Mouse (Mus musculus) embryonic fibroblast, embryonic 13.5 days (primary cell): ENCODE measurements around the gene Zfp277. TPM values are rescaled to one million over a fixed set of nuclear protein-coding genes. Genes with fewer than 3 reads are reported as not detected.

Experiments
- H3K27ac ChIP-seq: 2 replicates; pipeline ENCODE4 v1.5.1; 2012; ENCODE audit warnings: low read length, control low read depth, inconsistent platforms; ENCODE audit not compliant: insufficient read depth
- H3K4me1 ChIP-seq: 2 replicates; pipeline ENCODE4 v1.6.1; 2011; ENCODE audit warnings: low read length; ENCODE audit not compliant: control insufficient read depth, insufficient read depth
- H3K4me3 ChIP-seq: 2 replicates; pipeline ENCODE4 v1.5.1; 2011; ENCODE audit warnings: mild to moderate bottlenecking, control low read depth, low read length; ENCODE audit not compliant: insufficient read depth
- CTCF ChIP-seq: IDR thresholded peaks from 2 replicates; pipeline ENCODE4 v1.5.1; 2011; ENCODE audit warnings: mild to moderate bottlenecking, control low read depth, low read length, moderate library complexity, borderline replicate concordance; ENCODE audit not compliant: insufficient read depth
- POLR2A ChIP-seq: IDR thresholded peaks from 2 replicates; pipeline ENCODE4 v1.6.1; 2011; ENCODE audit warnings: low read depth, mild to moderate bottlenecking, control low read depth, low read length, moderate library complexity
- polyA plus RNA-seq: library from polyadenylated mRNA; stranded (reverse); fragments of >200 nt; gene quantifications from 2 replicates; pipeline ENCODE4 v1.2.4, GENCODE M21; 2011; ENCODE audit warnings: low read depth; ENCODE audit not compliant: missing spikeins, insufficient read length

Gene Zfp277
- polyA plus RNA-seq: 15.4 and 22.6 TPM in 2 replicates

GRCm38 (mm10) chr12:40445648-40446449 is at the start of gene Zfp277, which contains the start of gene Dock4:
Gene Zfp277, minus strand, starts transcription at chr12:40445902.
Gene Dock4, plus strand, starts transcription at chr12:40445952.
- Histone ChIP-seq H3K4me1 (no peaks in the 10 kb centered on the region; the same call in 1 of the 2 replicates), H3K27ac (peak within 1 kb of the TSS; percentile 18; the same call in 1 of the 2 replicates)
- TF ChIP-seq POLR2A: peak; percentile 66
- TF ChIP-seq CTCF: no peak

GRCm38 (mm10) chr12:40486047-40486837 is 40.5 kb upstream of the Zfp277 start:
- TF ChIP-seq CTCF (no peak), POLR2A (no peak)
- Histone ChIP-seq H3K27ac (no peak overlapping the region), H3K4me3 (no peak overlapping the region), H3K4me1 (peaks cover 2% of the 10 kb centered on the region; the same call in 1 of the 2 replicates)

More at GRCm38 (mm10) chr12:40445648-40446449, at the start of gene Zfp277, which contains the start of gene Dock4:
- peak within 1 kb of the TSS; percentile 88 for H3K4me3 ChIP-seq

- Histone ChIP-seq H3K4me3 (no peak overlapping the region), H3K27ac (no peak overlapping the region), H3K4me1 (peaks cover 4% of the 10 kb centered on the region; the same call in 1 of the 2 replicates)
- TF ChIP-seq POLR2A: no peak
- TF ChIP-seq CTCF: no peak
Measured at GRCm38 (mm10) chr12:40485210-40485609, 39.5 kb upstream of the Zfp277 start.

- no peak overlapping the region for H3K4me3 ChIP-seq
- peaks cover 4% of the 10 kb centered on the region; the same call in 1 of the 2 replicates for H3K4me1 ChIP-seq
- H3K27ac ChIP-seq: no peak overlapping the region
- TF ChIP-seq CTCF (no peak), POLR2A (no peak)
Measured at GRCm38 (mm10) chr12:40484224-40484623, 38.5 kb upstream of the Zfp277 start.

GRCm38 (mm10) chr12:40477621-40478452 is 32.1 kb upstream of the Zfp277 start:
- H3K27ac ChIP-seq: no peak overlapping the region
- TF ChIP-seq CTCF: no peak
- TF ChIP-seq POLR2A: no peak
- H3K4me3 ChIP-seq: no peak overlapping the region
- H3K4me1 ChIP-seq: peaks cover 8% of the 10 kb centered on the region

- TF ChIP-seq POLR2A (no peak), CTCF (no peak)
- peaks cover 17% of the 10 kb centered on the region for H3K4me1 ChIP-seq
- no peak overlapping the region for H3K27ac ChIP-seq
- no peak overlapping the region for H3K4me3 ChIP-seq
Measured at GRCm38 (mm10) chr12:40473709-40474108, 28.0 kb upstream of the Zfp277 start.

- Histone ChIP-seq H3K4me1 (peaks cover 17% of the 10 kb centered on the region), H3K4me3 (no peak overlapping the region), H3K27ac (no peak overlapping the region)
- TF ChIP-seq CTCF (no peak), POLR2A (no peak)
Measured at GRCm38 (mm10) chr12:40471649-40472399, 26.1 kb upstream of the Zfp277 start.

- Histone ChIP-seq H3K4me3 (no peak overlapping the region), H3K4me1 (peaks cover 17% of the 10 kb centered on the region), H3K27ac (no peak overlapping the region)
- no peak for TF ChIP-seq POLR2A
- TF ChIP-seq CTCF: no peak
Measured at GRCm38 (mm10) chr12:40469009-40469408, 23.3 kb upstream of the Zfp277 start.

- Histone ChIP-seq H3K27ac (no peak overlapping the region), H3K4me3 (no peak overlapping the region), H3K4me1 (peaks cover 13% of the 10 kb centered on the region)
- TF ChIP-seq CTCF (no peak), POLR2A (no peak)
Measured at GRCm38 (mm10) chr12:40468235-40468634, 22.5 kb upstream of the Zfp277 start.

GRCm38 (mm10) chr12:40464282-40464681 is 18.6 kb upstream of the Zfp277 start:
- TF ChIP-seq POLR2A: no peak
- TF ChIP-seq CTCF: no peak
- Histone ChIP-seq H3K4me1 (no peaks in the 10 kb centered on the region), H3K4me3 (no peak overlapping the region), H3K27ac (no peak overlapping the region)
